Mouse (Mus musculus) B cell, adult 2 months (primary cell): Measurements from ENCODE around the gene Prcc.
A peak's percentile ranks its signal among the peaks of the same experiment; 100 is the strongest.
"Not testable (repeated sequence)": the region's sequence is repeated elsewhere in the genome, so short reads cannot be mapped to it uniquely, and the experiment has no call there.

ENCODE experiments used
- DNase-seq, 2 experiments: peaks; one replicate each; pipeline ENCODE4 v3.0.0; 2022

Prcc gene

DNA sequence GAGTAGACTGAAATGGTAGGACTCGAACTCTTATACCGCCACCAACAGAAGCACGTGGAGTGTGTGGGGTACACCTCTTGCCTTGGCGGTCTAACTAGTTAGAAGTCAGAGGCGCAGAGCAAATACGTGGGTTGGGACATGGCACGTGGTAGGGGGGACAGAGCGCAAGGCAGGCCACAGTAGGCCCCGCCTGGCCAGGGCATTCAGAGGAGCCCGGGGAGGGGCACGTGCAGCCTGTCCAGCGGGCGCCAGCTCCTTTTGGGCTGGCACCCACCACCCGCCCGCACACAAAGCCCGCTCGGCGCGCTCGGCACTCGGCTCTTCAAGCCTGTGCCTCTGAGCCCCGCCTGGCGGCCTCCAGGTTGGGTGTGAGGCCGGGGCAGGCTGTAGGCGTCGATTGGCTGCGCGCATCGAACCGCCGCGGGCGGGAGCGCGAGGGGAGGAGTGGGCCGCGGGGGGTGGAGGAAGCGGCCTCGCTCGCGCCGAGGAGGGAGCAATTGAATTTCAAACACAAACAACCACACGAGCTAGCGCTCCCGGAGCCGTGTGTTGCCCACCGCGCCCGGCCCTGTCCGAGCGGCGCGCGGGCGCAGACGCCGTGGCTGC, 20.6 kb upstream of the Prcc start, which contains the start of gene Hdgf:
Hdgf (plus strand) TSS at position 442 of the 606 bp plus-strand sequence.
- peak; percentile 94 for DNase-seq

- DNase-seq = no peak
These were observed 18.4 kb upstream of the Prcc start for GRCm38 (mm10) chr3:87903821-87904220.

DNA sequence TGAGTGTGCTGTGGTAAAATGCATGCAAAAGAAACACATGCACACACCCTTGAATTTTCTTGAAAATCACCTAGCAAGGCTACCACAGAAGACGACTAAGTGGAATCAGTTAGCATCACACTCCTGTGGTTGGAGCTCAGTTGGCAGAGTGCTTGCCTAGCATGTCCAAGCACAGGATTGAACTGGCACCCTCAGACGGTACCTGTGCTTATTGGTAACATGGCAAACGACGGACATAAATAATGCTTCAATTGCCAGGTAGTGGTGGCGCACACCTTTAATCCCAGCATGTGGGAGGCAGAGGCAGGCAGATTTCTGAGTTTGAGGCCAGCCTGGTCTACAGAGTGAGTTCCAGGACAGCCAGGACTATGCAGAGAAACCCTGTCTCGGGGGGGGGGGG, 16.6 kb upstream of the Prcc start:
- not testable (repeated sequence) for DNase-seq

DNA sequence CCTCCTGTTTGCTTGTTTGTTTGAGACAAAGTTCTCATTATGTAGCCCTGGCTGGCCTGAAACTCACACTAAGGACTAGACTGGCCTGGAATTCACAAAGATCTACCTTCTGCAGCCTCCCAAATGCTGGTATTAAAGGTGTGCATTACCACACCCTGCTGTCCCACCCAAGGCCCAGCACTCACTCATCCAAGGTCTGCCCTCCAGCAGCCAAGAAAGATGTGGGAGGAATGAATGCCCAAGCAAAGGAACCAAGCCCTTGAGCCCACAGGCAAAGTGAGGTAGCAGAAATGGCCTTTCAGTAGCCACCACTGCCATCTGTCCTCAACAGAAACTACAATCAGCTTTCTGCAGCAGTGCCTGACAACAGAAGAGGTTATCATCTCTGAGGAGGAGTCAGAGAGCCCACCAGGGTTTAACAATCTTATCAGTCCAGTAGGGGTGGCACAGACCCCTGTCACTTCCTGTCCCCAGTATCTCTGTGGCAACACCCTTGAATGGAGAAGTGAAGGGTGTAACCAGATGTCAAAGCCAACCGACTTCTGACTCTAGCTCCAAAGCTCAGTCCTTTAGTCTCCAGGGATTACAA, 15.7 kb upstream of the Prcc start:
- DNase-seq = no peak

DNA sequence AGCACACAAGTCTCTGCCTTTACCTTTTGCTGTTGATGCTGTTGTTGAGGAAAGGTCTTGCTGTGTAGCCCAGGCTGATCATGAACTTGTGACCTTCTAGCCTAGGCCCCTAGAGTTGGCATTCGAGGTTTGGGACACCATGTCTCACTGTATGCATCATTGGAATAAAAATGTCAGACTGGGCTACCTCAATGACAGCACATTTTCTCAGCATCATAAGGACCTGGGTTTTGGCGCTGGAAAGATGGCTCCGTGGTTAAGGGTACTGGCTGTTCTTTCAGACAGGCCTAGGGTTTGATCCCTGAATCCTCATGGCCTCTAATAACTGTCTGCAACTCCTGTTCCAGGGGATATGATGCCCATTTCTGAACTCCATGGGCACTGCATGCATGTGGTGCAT, 14.4 kb upstream of the Prcc start:
- DNase-seq = no peak

DNA sequence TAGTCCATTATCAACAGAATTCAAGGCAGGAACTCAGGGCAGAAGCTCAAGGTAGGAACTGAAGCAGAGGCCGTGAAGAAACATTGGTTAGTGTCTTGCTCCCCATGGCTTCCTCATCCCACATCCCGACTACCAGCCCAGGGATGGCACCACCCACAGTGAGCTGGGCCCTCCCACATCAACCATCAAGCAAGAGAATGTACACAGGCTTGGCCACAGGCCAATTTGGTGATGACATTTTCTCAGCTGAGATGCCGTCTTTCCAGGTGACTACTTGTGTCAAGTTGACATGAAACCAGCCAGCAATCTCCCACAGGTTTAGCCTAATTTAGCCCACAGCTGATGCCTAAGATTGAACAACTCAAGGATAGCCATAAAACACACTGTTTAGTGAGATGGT, 13.9 kb upstream of the Prcc start:
- no peak for DNase-seq

DNA sequence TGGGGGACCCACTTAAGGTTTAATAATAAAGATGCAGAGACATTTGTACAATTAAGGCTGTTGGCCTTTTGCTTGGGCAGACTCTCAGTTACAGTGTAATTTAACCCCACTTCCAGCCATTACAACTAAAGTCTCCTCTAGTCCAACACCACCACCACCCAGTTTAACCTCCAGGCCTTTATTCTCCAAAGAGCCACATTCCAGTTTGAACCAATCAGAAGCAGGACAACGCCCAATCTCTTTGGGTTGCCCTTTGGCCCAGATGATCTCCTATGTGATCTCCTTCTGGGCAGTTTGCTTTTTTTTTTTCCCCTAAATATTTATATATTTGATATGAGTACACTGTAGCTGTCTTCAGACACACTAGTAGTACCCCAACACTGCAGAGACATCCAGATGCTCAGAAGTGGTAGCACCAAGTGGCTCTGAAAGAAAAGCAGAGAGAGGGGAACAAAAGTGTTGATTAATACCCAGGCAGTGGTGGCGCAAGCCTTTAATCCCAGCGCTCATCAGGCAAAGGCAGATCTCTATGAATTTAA, 8.0 kb upstream of the Prcc start:
- no peak for DNase-seq

GRCm38 (mm10) chr3:87891481-87891880, 6.1 kb upstream of the Prcc start:
- DNase-seq = no peak

GRCm38 (mm10) chr3:87887400-87887799, 2.0 kb upstream of the Prcc start:
- DNase-seq = not testable (repeated sequence)

DNA sequence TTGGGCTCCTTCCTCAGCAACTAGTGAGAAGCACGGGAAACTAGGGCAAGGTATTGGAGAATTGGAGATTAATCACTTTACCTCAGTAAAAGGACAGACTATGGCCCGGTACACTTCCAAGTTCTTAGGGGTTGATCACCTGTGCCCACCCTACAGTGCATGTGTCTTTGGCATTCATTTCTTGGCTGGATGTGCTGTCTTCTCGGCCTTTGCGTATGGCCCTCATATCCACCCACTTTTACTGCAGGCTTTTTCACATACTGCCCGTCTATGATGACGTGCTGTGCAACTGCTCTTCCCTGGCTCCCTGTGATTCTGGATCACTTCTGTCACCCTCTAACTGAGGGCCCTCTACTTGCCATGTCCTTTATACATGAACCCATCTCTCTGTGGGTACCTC, 1.0 kb upstream of the Prcc start:
- peak in 1 of 2 experiments; percentile 6 for DNase-seq

DNA sequence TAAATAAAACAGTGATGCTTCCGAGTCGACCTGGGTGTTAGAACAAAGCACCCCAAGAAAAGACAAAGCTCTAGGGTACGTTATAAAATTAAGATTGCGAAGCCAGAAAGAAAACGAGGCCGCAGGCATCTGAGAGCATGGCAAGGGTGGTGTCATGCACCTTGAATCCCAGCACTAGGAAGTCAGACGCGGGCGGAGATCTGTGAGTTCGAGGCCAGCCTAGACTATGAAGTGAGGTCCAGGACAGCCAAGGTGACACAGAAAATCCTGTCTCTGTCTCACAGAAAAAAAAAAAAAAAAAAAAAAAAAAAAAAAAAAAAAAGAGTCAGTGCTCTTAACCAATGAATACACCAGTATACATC, 577 bp upstream of the Prcc start:
- DNase-seq = no peak

DNA sequence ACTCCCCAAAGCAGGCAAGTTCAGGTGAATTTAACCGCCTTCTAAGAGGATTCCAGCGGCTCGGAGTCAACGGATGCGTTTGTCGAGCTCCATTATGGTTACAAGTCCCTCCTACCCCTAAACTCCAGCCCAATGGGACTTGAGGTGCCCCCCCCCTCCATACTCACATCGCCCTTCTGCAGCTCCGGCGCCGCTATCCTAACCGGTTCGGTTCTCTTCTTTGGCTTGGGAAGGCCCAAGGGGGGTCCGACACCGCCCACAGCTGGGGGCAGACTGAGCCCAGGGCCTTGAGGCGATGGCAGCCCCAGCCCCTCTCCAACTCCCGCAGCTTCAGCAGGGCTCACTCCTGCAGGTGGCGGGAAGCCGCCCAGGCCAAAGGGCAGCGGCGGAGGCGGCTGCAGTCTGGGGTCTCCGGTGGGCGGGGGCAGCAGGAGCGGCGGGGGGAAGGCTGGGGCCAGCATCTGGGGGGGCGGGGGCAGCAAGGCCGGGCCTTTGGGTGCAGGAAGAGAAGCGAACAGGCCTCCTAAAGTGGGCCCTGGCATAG, 628 bp downstream of the Prcc start:
- DNase-seq = peak; percentile 34 to 36

DNA sequence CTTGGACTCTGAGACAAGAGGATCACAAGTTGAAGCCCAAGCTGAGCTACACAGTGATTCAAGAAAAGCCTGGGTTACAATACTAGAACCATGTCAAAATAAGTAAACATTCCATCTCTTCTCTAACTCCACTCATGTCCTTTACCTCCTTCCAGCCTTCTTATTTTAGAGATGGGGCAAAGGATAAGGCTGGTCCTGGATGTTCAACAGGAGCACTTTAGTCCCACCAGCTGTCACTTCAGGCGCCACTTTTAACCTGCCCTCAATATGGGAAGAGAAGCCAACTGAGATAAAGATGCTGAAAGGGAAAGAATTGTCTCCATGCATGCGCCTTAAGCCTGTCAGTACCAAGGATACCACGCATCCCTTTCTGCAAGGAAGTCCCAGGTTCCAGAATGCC, 1.1 kb downstream of the Prcc start:
- DNase-seq = no peak

DNA sequence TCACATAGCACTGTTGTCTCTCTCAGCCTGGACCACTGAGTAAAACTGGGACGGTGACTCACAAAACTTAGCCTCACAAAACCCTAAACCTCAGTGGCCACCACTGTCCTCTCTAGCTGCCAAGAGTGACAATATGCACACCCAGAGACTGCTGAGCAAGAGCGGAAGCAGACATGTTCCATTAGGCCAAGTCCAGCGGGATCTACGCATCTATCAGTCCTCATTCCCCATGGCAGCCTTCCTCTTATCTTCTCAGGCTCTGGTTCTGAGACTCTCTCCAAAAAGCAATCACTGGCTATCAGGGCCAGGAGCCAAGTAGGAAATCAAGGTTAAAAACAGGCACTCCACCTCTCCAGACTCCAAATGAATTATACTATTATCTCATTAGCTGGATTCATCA, 7.7 kb downstream of the Prcc start:
- DNase-seq = no peak

DNA sequence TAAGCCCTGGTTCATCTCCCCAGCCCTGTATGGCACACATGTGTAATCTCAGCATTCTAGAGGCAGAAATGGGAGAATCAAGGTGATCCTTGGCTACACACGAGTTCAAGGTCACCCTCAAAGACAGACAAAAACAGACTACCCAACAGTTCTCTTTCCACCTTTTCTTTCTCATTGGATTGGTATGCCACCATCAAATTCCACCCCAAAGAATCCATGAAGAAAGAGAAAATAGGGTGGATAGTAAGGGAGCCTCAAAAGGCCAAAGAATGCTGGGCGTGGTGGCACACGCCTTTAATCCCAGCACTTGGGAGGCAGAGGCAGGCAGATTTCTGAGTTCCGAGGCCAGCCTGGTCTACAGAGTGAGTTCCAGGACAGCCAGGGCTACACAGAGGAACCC, 21.3 kb downstream of the Prcc start:
- DNase-seq = not testable (repeated sequence)

DNA sequence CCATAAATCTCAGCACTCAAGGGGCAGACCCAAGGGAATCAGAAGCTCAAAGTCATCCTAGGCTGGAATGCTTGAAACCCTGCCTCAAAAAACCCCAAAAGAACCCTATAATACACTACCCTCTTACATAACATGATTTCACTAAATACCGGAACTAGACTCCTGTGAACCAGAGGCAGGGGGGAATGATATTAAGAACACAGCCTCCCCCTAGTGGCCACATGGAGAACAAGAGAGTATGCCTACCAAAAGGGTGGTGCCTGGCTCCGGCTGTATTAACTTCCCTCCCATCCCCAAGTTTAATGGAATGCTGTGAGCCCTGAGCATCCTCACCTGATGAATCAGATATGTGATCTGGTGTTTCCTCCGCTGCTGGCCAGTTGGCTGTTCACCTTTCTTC, 25.6 kb downstream of the Prcc start:
- DNase-seq = peak; percentile 73 to 80

GRCm38 (mm10) chr3:87857666-87858065, 27.7 kb downstream of the Prcc start:
- DNase-seq = no peak

DNA sequence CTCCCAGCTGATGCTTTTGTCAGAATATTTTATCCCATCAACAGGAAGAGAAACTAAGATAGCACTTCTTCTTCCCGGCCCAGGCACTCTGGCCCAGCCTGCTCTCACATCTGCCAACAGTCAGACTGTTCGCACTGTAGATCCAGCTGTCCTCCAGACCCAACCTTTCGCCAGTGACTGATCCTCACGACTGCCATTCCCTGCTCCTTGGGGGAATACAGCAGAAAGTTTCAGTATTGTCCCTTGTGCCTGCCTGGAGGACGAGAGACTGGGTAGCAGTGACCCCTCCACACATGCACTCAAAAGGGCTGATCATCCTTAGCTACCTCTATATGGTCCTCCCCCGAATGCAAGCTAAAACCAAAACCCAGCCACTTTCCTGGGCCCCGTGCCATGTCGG, 29.5 kb downstream of the Prcc start:
- DNase-seq = no peak

DNA sequence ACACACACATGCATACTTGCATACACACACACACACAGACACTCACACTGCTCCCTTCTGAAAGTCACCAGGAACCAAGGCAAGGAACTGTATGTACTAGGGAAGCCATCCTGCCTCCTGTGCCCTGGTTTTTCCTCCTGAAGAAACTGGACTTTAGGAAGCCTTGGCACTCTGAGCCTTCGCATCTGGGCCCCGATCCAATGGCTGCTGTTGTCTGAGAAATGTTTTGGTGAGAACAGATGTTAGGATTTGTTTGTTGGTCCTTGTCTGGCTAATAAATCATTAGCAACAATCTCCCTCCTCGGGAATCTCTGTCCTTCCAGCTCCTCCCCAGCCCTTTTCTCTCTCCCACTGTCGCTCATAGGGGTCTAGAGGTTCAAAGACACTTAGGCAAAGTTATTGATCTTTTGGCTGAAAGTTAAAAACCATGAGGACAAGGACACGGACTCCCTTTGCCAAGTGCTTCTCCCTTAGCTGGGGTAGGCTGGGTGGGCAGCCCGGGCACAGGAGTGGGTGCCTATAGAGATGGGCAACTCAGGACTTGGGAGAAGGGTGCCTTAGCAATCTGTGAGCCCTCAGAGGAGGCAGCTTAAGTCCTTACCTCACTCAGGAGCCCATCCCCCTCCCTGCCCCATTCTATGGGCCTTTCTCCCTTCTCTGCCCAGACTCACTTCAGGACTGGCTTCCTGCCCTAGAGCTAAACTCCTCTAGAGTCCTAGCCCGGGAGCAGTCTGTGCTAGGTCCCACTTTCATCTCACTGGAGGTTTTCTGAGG, 30.4 kb downstream of the Prcc start:
- no peak for DNase-seq

- DNase-seq = no peak
These were observed 36.3 kb downstream of the Prcc start for GRCm38 (mm10) chr3:87849117-87849516.

DNA sequence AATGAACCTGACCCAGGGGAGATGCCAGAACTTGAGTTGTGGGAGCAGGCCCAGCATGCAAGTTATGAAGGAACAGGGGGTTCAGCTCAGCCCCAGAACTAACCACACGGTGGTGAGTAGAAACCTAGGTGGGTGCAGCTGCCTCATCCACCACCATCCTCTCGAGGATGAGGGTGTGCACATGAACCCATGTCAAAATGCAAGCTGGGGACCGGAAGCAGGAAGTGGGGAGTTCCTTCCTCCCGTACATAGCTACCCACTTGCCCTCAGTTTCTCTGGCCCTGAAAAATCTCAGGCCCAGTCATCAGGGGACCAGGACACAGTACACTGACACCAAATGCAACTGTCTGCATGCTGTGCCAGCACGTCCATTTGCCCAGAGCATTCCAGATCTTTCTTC, 37.7 kb downstream of the Prcc start:
- no peak for DNase-seq

DNA sequence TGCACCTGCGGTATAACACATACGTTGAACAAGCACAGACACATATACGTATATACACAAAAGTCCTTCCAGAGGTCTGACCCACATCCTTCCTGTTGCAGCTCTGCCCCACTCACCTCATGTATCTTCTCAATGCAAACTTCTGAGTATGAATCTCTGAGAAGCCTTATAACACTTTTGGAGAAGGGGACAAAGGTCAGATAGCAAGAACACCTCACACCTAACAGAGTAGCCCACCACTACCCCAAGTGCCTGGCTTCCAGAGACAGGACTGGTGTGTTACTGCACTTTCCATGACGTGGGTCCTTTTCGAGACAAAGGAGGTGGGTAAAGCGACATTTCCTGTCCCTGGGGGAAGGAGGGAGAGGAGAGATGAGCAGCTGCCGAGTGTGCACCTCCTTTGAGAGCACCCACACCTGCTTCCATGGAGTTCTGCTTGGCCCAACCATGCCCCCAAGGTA, 38.7 kb downstream of the Prcc start, which contains the start of gene Sh2d2a:
Sh2d2a (plus strand) TSS at position 106 of the 461 bp plus-strand sequence.
- DNase-seq = peak; percentile 52 to 56

DNA sequence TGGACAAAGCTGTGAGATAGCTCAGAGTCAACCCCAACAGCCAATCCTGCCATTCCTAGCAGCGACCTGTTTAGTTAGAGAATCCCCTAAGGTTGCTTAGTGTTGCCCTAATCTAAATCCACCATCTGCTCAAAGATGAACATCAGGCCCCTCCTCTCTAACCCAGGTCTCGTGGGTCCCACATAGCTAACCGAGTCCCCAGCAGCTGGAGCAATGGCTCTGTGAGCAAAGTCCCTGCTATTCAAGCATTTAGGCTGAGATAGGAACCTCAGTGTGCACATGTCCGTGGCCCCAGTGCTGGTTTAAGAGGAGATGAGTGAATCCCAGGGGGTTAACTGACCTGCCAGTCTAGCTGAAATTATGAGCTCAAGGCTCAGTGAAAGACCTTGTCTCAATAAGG, 39.2 kb downstream of the Prcc start:
- no peak for DNase-seq

DNA sequence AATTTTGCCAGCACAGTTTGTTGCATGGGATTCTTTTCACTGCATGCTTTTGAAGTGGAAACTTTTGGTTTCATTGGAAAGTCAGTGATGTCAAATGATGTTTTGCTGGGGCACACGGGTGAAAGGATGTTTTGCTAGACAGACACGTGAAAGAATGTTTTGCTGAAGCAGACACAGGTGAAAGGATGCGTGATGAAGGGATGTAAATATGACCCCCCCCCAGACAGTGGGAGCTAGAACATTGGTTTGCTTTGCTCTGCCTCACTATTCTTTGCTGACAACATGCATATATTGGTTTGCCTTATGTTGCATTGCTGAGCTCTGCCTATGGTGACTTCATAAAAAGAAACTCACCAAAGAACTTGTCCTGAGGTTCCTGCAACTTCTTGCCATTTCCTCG, 40.4 kb downstream of the Prcc start:
- no peak for DNase-seq
